Mouse (Mus musculus) stomach, embryonic 14.5 days (tissue): Measurements from ENCODE around the gene Sytl4. TPM values are rescaled to one million over a fixed set of nuclear protein-coding genes. Genes with fewer than 3 reads are reported as not detected.

Experiments used
- ATAC-seq: fragments of 200-750 bp; cut with Nextera tagmentation; 2 replicates; pipeline ENCODE4 v1.8.0; 2017; ENCODE audit warnings: low read depth, moderate TSS enrichment; ENCODE audit not compliant: insufficient number of reproducible peaks, insufficient read depth, low FRiP score
- H3K27ac ChIP-seq: fragments of 300-500 bp; sonication (generic); 2 replicates; pipeline ENCODE4 v1.5.1; 2014; ENCODE audit warnings: mild to moderate bottlenecking, low read length, moderate library complexity, mixed read lengths
- H3K27me3 ChIP-seq: fragments of 300-500 bp; sonication (generic); 2 replicates; pipeline ENCODE4 v1.6.1; 2014; ENCODE audit warnings: low read length, control low read depth, mixed read lengths; ENCODE audit not compliant: control insufficient read depth, insufficient read depth
- H3K36me3 ChIP-seq: fragments of 300-500 bp; sonication (generic); 2 replicates; pipeline ENCODE4 v1.6.1; 2014; ENCODE audit warnings: mild to moderate bottlenecking, control low read depth, low read length, moderate library complexity, mixed read lengths; ENCODE audit not compliant: control insufficient read depth, insufficient read depth
- H3K4me1 ChIP-seq: fragments of 300-500 bp; sonication (generic); 2 replicates; pipeline ENCODE4 v1.6.1; 2014; ENCODE audit warnings: low read length, control low read depth, mixed read lengths; ENCODE audit not compliant: control insufficient read depth, insufficient read depth
- H3K4me2 ChIP-seq: fragments of 300-500 bp; sonication (generic); replicated peaks from 2 replicates; pipeline ENCODE4 v1.6.1; 2014; ENCODE audit warnings: low read depth, low read length, control low read depth
- H3K4me3 ChIP-seq: fragments of 300-500 bp; sonication (generic); 2 replicates; pipeline ENCODE4 v1.5.1; 2014; ENCODE audit warnings: low read depth, low read length, control low read depth
- H3K9ac ChIP-seq: fragments of 300-500 bp; sonication (generic); replicated peaks from 2 replicates; pipeline ENCODE4 v1.6.1; 2014; ENCODE audit warnings: low read depth, mild to moderate bottlenecking, control low read depth, low read length, moderate library complexity, mixed read lengths
- H3K9me3 ChIP-seq: fragments of 300-500 bp; sonication (generic); 2 replicates; pipeline ENCODE4 v1.6.1; 2016; ENCODE audit warnings: low read depth, low read length, control low read depth; ENCODE audit not compliant: control insufficient read depth
- WGBS: fragments of 180-500 bp; shearing (Covaris S2); extraction: QIAGEN DNeasy Blood & Tissue Kit; methylation state at CpG from one replicate; pipeline ENCODE4 v1.1.7; 2014; 5-methylcytosine and 5-hydroxymethylcytosine counted together
- polyA plus RNA-seq: library from polyadenylated mRNA; unstranded; fragments of >200 nt; fragmentation: Nextera tagmentation; extraction: Ambion mirVana; gene quantifications from 2 replicates; pipeline ENCODE4 v1.2.1, GENCODE M21; 2014

The Sytl4 gene
- polyA plus RNA-seq, 1 experiment from 2014 or later: 6.5 TPM

DNA sequence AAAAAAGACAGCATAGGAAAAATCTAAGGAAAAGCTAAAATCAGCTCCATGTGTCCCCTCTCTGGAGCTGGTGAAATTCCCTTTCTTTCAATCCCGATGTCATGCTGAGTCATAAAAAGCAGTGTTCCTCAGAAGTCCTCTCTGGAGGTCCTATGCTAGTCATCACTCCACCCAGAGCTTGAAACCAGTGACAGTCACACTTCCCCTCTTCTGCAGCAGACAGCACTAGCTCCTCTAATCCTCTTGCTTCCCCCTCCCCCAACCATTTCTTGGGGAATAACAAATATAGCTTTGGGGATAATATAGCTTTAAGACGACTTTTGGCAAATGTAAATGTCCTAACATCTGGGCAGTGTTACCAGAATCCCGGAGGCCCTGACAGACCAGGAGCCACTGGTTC, 73.4 kb downstream of the Sytl4 start, which contains the start of gene Srpx2:
Srpx2 (plus strand) TSS at position 166 of the 400 bp plus-strand sequence.
- no peak within 1 kb of the TSS for H3K4me3 ChIP-seq
- H3K27me3 ChIP-seq: no peaks in the 10 kb centered on the region
- H3K27ac ChIP-seq: peak within 1 kb of the TSS; percentile 27; the same call in 1 of the 2 replicates
- no peak within 1 kb of the TSS for H3K9ac ChIP-seq
- 32% methylated on average over 3 of the region's 3 CpGs for WGBS
- no peaks in the 10 kb centered on the region for H3K4me1 ChIP-seq
- H3K4me2 ChIP-seq: 0 out of 2 replicates have a peak within 1 kb of the TSS, but pooled peaks have one; percentile 16
- no peaks in the 10 kb centered on the region for H3K9me3 ChIP-seq
- ATAC-seq: peak; percentile 33; the same call in 1 of the 2 replicates
- no peaks in the 10 kb centered on the region for H3K36me3 ChIP-seq

DNA sequence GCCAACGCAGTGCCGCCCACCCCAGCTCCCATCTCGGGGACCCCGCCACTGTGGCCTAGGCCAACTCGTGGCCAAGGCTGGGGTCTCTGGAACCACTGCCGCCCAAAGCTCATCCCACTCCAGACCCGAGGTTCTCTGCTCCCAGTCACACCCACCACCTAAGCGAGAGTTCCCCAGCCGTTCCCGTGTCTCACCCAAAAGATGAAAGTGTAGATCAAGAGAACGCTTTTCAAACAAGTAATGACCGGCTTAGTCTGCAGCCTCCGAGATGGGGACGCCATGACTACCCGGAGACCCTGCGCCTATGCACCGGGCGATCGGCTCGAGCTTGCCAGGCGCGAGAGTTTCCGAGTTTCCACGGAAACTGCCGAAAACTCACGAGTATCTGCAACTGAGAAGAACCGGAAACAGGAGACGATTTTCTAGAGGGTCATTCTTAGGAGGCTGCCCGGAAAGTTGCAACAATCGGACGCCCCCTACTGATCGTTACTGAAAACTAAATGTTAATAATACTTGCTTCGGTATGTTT, 83.5 kb downstream of the Sytl4 start, which contains the start of gene Tspan6:
Tspan6 (minus strand) TSS at position 416 of the 529 bp plus-strand sequence.
- H3K4me3 ChIP-seq: peak within 1 kb of the TSS; percentile 51
- peak within 1 kb of the TSS; percentile 39; the same call in 1 of the 2 replicates for H3K27ac ChIP-seq
- H3K4me2 ChIP-seq: peak within 1 kb of the TSS; percentile 37
- H3K27me3 ChIP-seq: no peaks in the 10 kb centered on the region
- peak within 1 kb of the TSS; percentile 48 for H3K9ac ChIP-seq
- ATAC-seq: peak; percentile 88; the same call in 1 of the 2 replicates
- H3K4me1 ChIP-seq: no peaks in the 10 kb centered on the region
- no peaks in the 10 kb centered on the region for H3K36me3 ChIP-seq
- 20% methylated on average over 33 of the region's 33 CpGs for WGBS
- no peaks in the 10 kb centered on the region for H3K9me3 ChIP-seq

DNA sequence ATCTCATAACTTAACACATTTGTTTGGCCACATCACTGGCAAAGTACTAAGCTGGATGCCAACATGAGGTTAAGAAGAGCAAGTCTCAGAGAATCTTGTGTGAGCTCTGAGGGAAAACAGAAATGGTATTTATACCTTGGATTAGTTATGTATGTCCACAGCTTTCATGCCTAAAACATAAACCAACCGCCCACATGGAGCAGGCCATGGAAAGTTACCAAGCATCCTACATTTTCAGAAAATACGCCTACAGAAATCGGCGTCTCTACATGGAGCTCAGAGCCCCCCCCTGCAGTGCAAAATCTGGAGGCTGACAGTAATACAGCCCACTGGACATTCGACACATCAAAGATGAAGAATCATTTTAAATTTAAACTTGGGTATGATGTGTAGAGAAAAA, 93.5 kb downstream of the Sytl4 start:
- Histone ChIP-seq H3K27ac (no peak overlapping the region), H3K27me3 (no peaks in the 10 kb centered on the region), H3K9ac (no peak overlapping the region), H3K9me3 (no peaks in the 10 kb centered on the region), H3K4me1 (no peaks in the 10 kb centered on the region), H3K4me3 (no peak overlapping the region), H3K36me3 (no peaks in the 10 kb centered on the region; the same call in none of the 2 replicates), H3K4me2 (no peak overlapping the region)
- WGBS: 89% methylated on average over 5 of the region's 5 CpGs
- no peak for ATAC-seq

DNA sequence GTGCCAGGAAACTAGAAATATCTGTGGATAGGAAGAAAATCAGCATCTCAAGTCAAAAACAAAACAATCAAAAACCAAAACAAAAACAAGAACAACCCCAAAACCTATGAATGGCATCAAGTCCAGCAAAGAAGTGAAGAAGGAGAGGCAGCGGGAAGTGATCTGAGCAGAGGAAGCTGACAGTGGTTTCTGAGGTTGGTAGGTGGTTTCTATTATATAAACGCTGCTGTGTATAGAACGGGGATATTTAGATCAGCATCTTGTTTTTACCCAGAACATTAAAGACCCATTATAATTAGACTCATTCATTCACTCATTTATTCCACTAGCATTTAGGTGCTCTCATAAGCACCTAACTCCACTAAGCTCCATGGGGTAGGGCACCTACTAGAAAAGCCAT, 94.3 kb downstream of the Sytl4 start:
- Histone ChIP-seq H3K9me3 (no peaks in the 10 kb centered on the region), H3K9ac (no peak overlapping the region), H3K27me3 (no peaks in the 10 kb centered on the region), H3K27ac (no peak overlapping the region), H3K4me1 (no peaks in the 10 kb centered on the region), H3K36me3 (no peaks in the 10 kb centered on the region; the same call in 1 of the 2 replicates), H3K4me2 (no peak overlapping the region), H3K4me3 (no peak overlapping the region)
- 91% methylated on average over 3 of the region's 3 CpGs for WGBS
- no peak for ATAC-seq

Other genes starting within 250 kb of the Sytl4 start
- 9.5 and 11.0 TPM in 2 replicates for gene Tnmd, start 130.8 kb downstream of the Sytl4 start, polyA plus RNA-seq
- 143 and 150 TPM in 2 replicates for gene Tspan6, start 83.4 kb downstream of the Sytl4 start, polyA plus RNA-seq
- 6.8 and 7.0 TPM in 2 replicates for gene Srpx2, start 73.4 kb downstream of the Sytl4 start, polyA plus RNA-seq
- gene Cstf2, start 77.4 kb upstream of the Sytl4 start, polyA plus RNA-seq: 47.3 and 49.5 TPM in 2 replicates
- gene Xkrx, start 180.3 kb upstream of the Sytl4 start, polyA plus RNA-seq: 0.30 and 0.53 TPM in 2 replicates
- not detected in 2 replicates for gene Arl13a, start 205.7 kb upstream of the Sytl4 start, polyA plus RNA-seq
- gene Nox1, start 240.1 kb upstream of the Sytl4 start, polyA plus RNA-seq: 0.15 and 0.45 TPM in 2 replicates